Mouse (Mus musculus) MN1 (cell line): Measurements from ENCODE around the gene Brd9.
"Not testable (repeated sequence)": the region's sequence is repeated elsewhere in the genome, so short reads cannot be mapped to it uniquely, and the experiment has no call there.

Experiments used
- DNase-seq: peaks from one replicate; pipeline ENCODE4 v3.0.0-alpha.2; 2016; ENCODE audit warnings: low spot score

Gene Brd9

GRCm38 (mm10) chr13:73990761-73991160, 53.1 kb downstream of the Brd9 start:
- no peak for DNase-seq

- DNase-seq = no peak
Measured at GRCm38 (mm10) chr13:73991267-73991666, 53.7 kb downstream of the Brd9 start.

- no peak for DNase-seq
Measured at GRCm38 (mm10) chr13:73996456-73996855, 58.8 kb downstream of the Brd9 start.

- DNase-seq = no peak
Measured at GRCm38 (mm10) chr13:74000519-74000918, 62.9 kb downstream of the Brd9 start.

GRCm38 (mm10) chr13:74000961-74001360, 63.4 kb downstream of the Brd9 start:
- DNase-seq = no peak

GRCm38 (mm10) chr13:74001492-74001891, 63.9 kb downstream of the Brd9 start:
- DNase-seq = no peak

- not testable (repeated sequence) for DNase-seq
Measured at GRCm38 (mm10) chr13:74006881-74007280, 69.3 kb downstream of the Brd9 start.

- not testable (repeated sequence) for DNase-seq
Measured at GRCm38 (mm10) chr13:74008216-74008615, 70.6 kb downstream of the Brd9 start.

- peak; percentile 79 for DNase-seq
Measured at GRCm38 (mm10) chr13:74008948-74009718, 71.5 kb downstream of the Brd9 start, which contains the start of gene Tppp. Tppp (plus strand) TSS chr13:74009407.

GRCm38 (mm10) chr13:74009791-74010614, 72.4 kb downstream of the Brd9 start:
- DNase-seq = peak; percentile 52
